Mouse (Mus musculus): Measurements from ENCODE around the gene Nectin4. TPM values are rescaled to one million over a fixed set of nuclear protein-coding genes. Genes with fewer than 3 reads are reported as not detected.

Gene Nectin4
- total and polyA plus RNA-seq, 3 experiments, result 0.30 to 2.7 (median 0.49) TPM

DNA sequence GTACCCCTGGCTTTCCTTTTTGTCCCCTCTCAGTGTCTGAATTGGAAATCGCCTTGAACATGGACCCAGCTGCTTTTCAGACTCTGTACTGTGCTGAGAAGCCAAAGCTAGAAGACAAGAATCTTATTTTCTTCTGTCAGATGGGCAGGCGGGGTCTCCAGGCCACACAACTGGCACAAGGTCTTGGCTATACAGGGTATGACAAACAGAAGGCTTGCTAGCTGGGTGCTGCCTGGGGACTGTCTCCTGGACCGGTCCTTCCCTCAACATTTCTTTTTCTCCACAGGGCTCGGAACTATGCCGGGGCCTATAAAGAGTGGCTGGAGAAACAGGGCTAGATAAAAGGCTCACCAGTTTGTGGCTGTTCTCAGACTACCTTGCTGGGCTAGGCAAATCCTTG lies 50.0 kb downstream of the Nectin4 start:
- Histone ChIP-seq H3K4me3 (replicated peaks in 1 of 3; ENCODE audit: low read depth in 2 of 3, low read length in 2 of 3, poor library complexity in 1 of 3) (no peak overlapping the region), H3K9ac (ENCODE audit: insufficient read depth, low read depth) (no peak overlapping the region), H3K27me3 (replicated peaks) (no peaks in the 10 kb centered on the region), H3K4me2 (ENCODE audit: insufficient read depth, low read depth, poor library complexity, severe bottlenecking) (no peak overlapping the region), H3K79me2 (replicated peaks; ENCODE audit: control insufficient read depth, extremely low read depth, insufficient read depth, poor library complexity, severe bottlenecking) (peaks cover 2% of the 10 kb centered on the region; the same call in 1 of the 2 replicates), H3K9me3 (replicated peaks; ENCODE audit: low read length) (no peaks in the 10 kb centered on the region), H3K27ac (ENCODE audit: insufficient read depth, low read depth) (no peak overlapping the region), H3K36me3 (replicated peaks in 1 of 2; ENCODE audit: control insufficient read depth in 1 of 2, insufficient read depth in 1 of 2, low read length in 1 of 2) (peaks cover 50 to 65% of the 10 kb centered on the region in 2 experiments), H3K4me1 (ENCODE audit: control insufficient read depth in 1 of 2, insufficient read depth in 2 of 2) (no peaks in the 10 kb centered on the region)
- no peak for TF ChIP-seq USF2 (conservative IDR thresholded peaks at IDR 0.05; ENCODE audit: low read depth, low read length)
- no peak for TF ChIP-seq USF1 (IDR thresholded peaks at IDR 0.05; ENCODE audit: low read depth, low read length)
- TF ChIP-seq ZNF384 (IDR thresholded peaks at IDR 0.05; ENCODE audit: low read depth, low read length), result no peak
- TF ChIP-seq GABPA (IDR thresholded peaks at IDR 0.05; ENCODE audit: insufficient replicate concordance, low read depth, low read length), result no peak
- no peak for TF ChIP-seq KAT2A (IDR thresholded peaks at IDR 0.05; ENCODE audit: insufficient replicate concordance, low read length)
- TF ChIP-seq ZMIZ1 (IDR thresholded peaks at IDR 0.05; ENCODE audit: low read depth, low read length), result no peak
- TF ChIP-seq E2F4 (IDR thresholded peaks at IDR 0.05; ENCODE audit: insufficient replicate concordance, low read depth, low read length), result no peak
- no peak for TF ChIP-seq MYC (IDR thresholded peaks at IDR 0.05; ENCODE audit: low read depth, low read length)
- no peak for TF ChIP-seq MAZ (IDR thresholded peaks at IDR 0.05; ENCODE audit: low read depth, low read length)
- no peak for TF ChIP-seq CHD2 (IDR thresholded peaks at IDR 0.05; ENCODE audit: low read length)
- TF ChIP-seq JUN (IDR thresholded peaks at IDR 0.05; ENCODE audit: insufficient read depth, low read depth, low read length), result no peak
- no peak for TF ChIP-seq EP300 (IDR thresholded peaks at IDR 0.05; ENCODE audit: low read length)
- TF ChIP-seq MXI1 (IDR thresholded peaks at IDR 0.05; ENCODE audit: low read depth, low read length), result no peak
- TF ChIP-seq SIN3A (IDR thresholded peaks at IDR 0.05; ENCODE audit: low read length), result no peak
- TF ChIP-seq MEF2A (IDR thresholded peaks at IDR 0.05; ENCODE audit: borderline replicate concordance, low read depth, low read length), result no peak
- no peak for TF ChIP-seq CTCF (conservative IDR thresholded peaks at IDR 0.05 in 1 of 2, IDR thresholded peaks at IDR 0.05 in 1 of 2; ENCODE audit: low read depth in 2 of 2, low read length in 2 of 2)
- no peak for TF ChIP-seq HCFC1 (IDR thresholded peaks at IDR 0.05; ENCODE audit: low read depth, low read length)
- dilution Hi-C loops (cut with MboI; ENCODE audit: extremely low pct_ligation_motif_present, extremely low pct_unique_long_range_greater_than_20kb, low sequenced_read_pairs) (no loop called here), in situ Hi-C loops (cut with MboI; ENCODE audit: low pct_ligation_motif_present, low pct_unique_long_range_greater_than_20kb, low sequenced_read_pairs) (no loop called here)
- DNase-seq (ENCODE audit: extremely low read depth), result no peak

DNA sequence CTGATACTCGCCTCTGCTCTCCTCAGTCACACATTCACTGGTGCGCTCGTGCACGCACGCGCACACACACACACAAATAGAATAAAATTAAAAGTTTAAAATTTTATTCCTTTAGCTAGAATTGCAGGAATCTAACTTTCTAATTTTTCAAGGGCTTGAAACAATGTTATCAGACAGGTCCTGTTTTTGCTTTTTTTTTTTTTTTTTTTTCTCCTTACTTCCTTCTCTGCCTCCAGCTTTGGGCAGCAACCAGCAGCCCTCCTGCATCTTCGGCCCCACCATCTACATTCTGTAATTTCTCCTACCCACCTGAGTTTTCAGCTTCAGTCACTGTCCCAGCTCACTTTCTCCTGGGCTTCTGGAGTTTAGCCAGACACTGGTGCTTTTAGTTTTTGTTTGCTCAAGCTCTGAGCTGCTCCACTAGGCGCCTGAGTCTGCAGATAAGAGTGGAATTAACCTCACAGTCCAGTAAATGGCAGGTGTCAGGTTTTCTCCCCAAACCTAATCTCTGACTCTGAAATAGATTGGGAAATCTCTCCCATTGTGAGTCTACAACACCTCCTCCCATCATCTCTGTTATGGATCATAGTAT lies 52.7 kb downstream of the Nectin4 start:
- DNase-seq (ENCODE audit: extremely low read depth), result no peak
- Histone ChIP-seq H3K4me1 (ENCODE audit: control insufficient read depth in 1 of 2, insufficient read depth in 2 of 2) (no peaks in the 10 kb centered on the region), H3K79me2 (replicated peaks; ENCODE audit: control insufficient read depth, extremely low read depth, insufficient read depth, poor library complexity, severe bottlenecking) (no peaks in the 10 kb centered on the region), H3K36me3 (replicated peaks in 1 of 2; ENCODE audit: control insufficient read depth in 1 of 2, insufficient read depth in 1 of 2, low read length in 1 of 2) (peaks cover 26 to 38% of the 10 kb centered on the region in 2 experiments), H3K4me2 (ENCODE audit: insufficient read depth, low read depth, poor library complexity, severe bottlenecking) (no peak overlapping the region), H3K9ac (ENCODE audit: insufficient read depth, low read depth) (no peak overlapping the region), H3K27ac (ENCODE audit: insufficient read depth, low read depth) (no peak overlapping the region), H3K27me3 (replicated peaks) (no peaks in the 10 kb centered on the region), H3K9me3 (replicated peaks; ENCODE audit: low read length) (no peaks in the 10 kb centered on the region), H3K4me3 (replicated peaks in 1 of 3; ENCODE audit: low read depth in 2 of 3, low read length in 2 of 3, poor library complexity in 1 of 3) (no peak overlapping the region)
- dilution Hi-C loops (cut with MboI; ENCODE audit: extremely low pct_ligation_motif_present, extremely low pct_unique_long_range_greater_than_20kb, low sequenced_read_pairs), result no loop called here
- no peak for TF ChIP-seq ZNF384 (IDR thresholded peaks at IDR 0.05; ENCODE audit: low read depth, low read length)
- in situ Hi-C loops (cut with MboI; ENCODE audit: low pct_ligation_motif_present, low pct_unique_long_range_greater_than_20kb, low sequenced_read_pairs), result no loop called here
